Mouse (Mus musculus) left cerebral cortex, adult 8-10 months (tissue): ENCODE results near the gene C2cd4a. TPM values are rescaled to one million over a fixed set of nuclear protein-coding genes. Genes with fewer than 3 reads are reported as not detected.

Source experiments
- DNase-seq, 2 experiments: peaks; one replicate each; pipeline ENCODE4 v3.0.0; 2022; ENCODE audit warnings: low spot score in 2 of 2
- total RNA-seq, 4 experiments: library from RNA; stranded (reverse); gene quantifications; 2 replicates each; pipeline ENCODE4 v1.2.4; 2022

Gene C2cd4a
- total RNA-seq, 4 experiments from 2014 or later: 0.28 TPM; not detected in 3

- no peak for DNase-seq
Observed at GRCm38 (mm10) chr9:67792405-67792804, 39.7 kb downstream of the C2cd4a start.

- no peak for DNase-seq
Observed at GRCm38 (mm10) chr9:67787671-67788070, 44.5 kb downstream of the C2cd4a start.

GRCm38 (mm10) chr9:67786311-67786710, 45.8 kb downstream of the C2cd4a start:
- DNase-seq: no peak

GRCm38 (mm10) chr9:67783925-67784324, 48.2 kb downstream of the C2cd4a start:
- DNase-seq: no peak

GRCm38 (mm10) chr9:67783464-67783863, 48.7 kb downstream of the C2cd4a start:
- DNase-seq: peak in 1 of 2 experiments; percentile 26

- no peak for DNase-seq
Observed at GRCm38 (mm10) chr9:67782786-67783185, 49.3 kb downstream of the C2cd4a start.

Other genes starting within 250 kb of the C2cd4a start
- 1 to 10 TPM; 1.2 to 1.7 (median 1.4) TPM for gene C2cd4b, start 72.9 kb downstream of the C2cd4a start, total RNA-seq
- 10 to 100 TPM; 70.6 to 84.9 (median 73.6) TPM for gene Vps13c, start 8.1 kb upstream of the C2cd4a start, total RNA-seq